Mouse (Mus musculus): ENCODE measurements around the gene Aldh16a1. TPM values are rescaled to one million over a fixed set of nuclear protein-coding genes. Genes with fewer than 3 reads are reported as not detected.
"Not testable (repeated sequence)": the region's sequence is repeated elsewhere in the genome, so short reads cannot be mapped to it uniquely, and the experiment has no call there.

Gene Aldh16a1
- total and polyA plus RNA-seq, 2 experiments from 2014 or later = 12.9 to 22.0 TPM

- 82% methylated on average over 7 of the region's 7 CpGs for WGBS
- peak within 1 kb of the TSS; percentile 22; the same call in 1 of the 2 replicates for H3K4me2 ChIP-seq (ENCODE audit: low read depth, low read length, poor library complexity, severe bottlenecking)
- H3K9ac ChIP-seq (replicated peaks; ENCODE audit: low read length, poor library complexity, severe bottlenecking) = no peak within 1 kb of the TSS
- no peak within 1 kb of the TSS; the same call in 1 of the 2 replicates for H3K4me3 ChIP-seq (ENCODE audit: low read depth, low read length)
- H3K9me3 ChIP-seq (ENCODE audit: low read length) = no peaks in the 10 kb centered on the region
- no peaks in the 10 kb centered on the region for H3K4me1 ChIP-seq (ENCODE audit: insufficient read depth, low read length)
- no peaks in the 10 kb centered on the region for H3K27me3 ChIP-seq (ENCODE audit: insufficient read depth, low read length)
- ATAC-seq (ENCODE audit: low FRiP score) (0 out of 2 replicates have a peak, but pooled peaks have one; percentile 34), DNase-seq (ENCODE audit: low spot score) (peak; percentile 76)
- 0 out of 2 replicates have a peak within 1 kb of the TSS, but pooled peaks have one; percentile 38 for H3K27ac ChIP-seq (ENCODE audit: low read depth, low read length)
- H3K36me3 ChIP-seq (ENCODE audit: insufficient read depth, low read length) = no peaks in the 10 kb centered on the region
- TF ChIP-seq CTCF (IDR thresholded peaks at IDR 0.05) = no peak
Measured at GRCm38 (mm10) chr7:45103652-45104180, 50.7 kb downstream of the Aldh16a1 start, which contains the start of gene Fcgrt. Gene Fcgrt (minus strand): TSS chr7:45103851.

DNA sequence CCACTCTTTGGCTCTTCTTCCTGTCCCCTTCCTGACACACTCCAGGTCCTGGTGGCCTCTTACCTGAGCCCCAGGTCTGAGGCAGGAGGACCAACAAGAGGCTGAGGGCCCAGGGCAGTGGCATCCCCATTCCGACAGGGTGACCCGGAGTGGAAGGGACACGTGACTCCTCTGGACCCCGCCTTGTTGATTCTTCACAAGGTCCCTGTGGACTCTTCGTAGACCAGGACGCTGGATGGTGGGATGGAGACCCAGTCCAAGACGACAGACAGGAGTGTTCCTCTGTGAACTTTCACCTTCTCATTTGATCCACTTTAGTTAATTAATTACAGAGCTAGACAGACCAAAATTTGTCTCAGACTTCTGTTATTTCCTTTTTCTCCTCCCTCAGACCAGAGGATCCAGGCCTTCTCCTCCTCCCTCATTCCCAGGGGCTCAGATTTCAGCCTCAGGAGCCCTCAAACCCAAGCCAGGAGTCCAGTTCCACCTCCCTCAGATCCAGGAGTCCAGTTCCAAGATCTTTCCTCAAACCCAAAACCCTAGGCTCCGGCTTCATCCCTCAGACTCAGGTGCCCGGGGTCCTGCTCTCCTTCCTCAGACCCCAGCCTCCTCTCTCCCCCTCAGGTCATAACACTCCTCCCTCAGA lies 51.3 kb downstream of the Aldh16a1 start:
- WGBS = 87% methylated on average over 9 of the region's 9 CpGs

GRCm38 (mm10) chr7:45102441-45102840 lies 51.9 kb downstream of the Aldh16a1 start:
- Histone ChIP-seq H3K27ac (ENCODE audit: low read depth, low read length) (no peak overlapping the region), H3K4me3 (ENCODE audit: low read depth, low read length) (no peak overlapping the region), H3K4me1 (ENCODE audit: insufficient read depth, low read length) (no peaks in the 10 kb centered on the region), H3K4me2 (ENCODE audit: low read depth, low read length, poor library complexity, severe bottlenecking) (peak overlapping the region; percentile 22; the same call in 1 of the 2 replicates), H3K9ac (replicated peaks; ENCODE audit: low read length, poor library complexity, severe bottlenecking) (no peak overlapping the region), H3K9me3 (ENCODE audit: low read length) (no peaks in the 10 kb centered on the region), H3K36me3 (ENCODE audit: insufficient read depth, low read length) (no peaks in the 10 kb centered on the region), H3K27me3 (ENCODE audit: insufficient read depth, low read length) (no peaks in the 10 kb centered on the region)
- TF ChIP-seq CTCF (IDR thresholded peaks at IDR 0.05) = no peak
- DNase-seq (ENCODE audit: low spot score) = no peak
- ATAC-seq (ENCODE audit: low FRiP score) = no peak
- 81% methylated on average over 11 of the region's 11 CpGs for WGBS

More for the DNA sequence above, 51.3 kb downstream of the Aldh16a1 start:
- Histone ChIP-seq H3K4me1 (ENCODE audit: insufficient read depth, low read length) (no peaks in the 10 kb centered on the region), H3K4me2 (ENCODE audit: low read depth, low read length, poor library complexity, severe bottlenecking) (peak overlapping the region; percentile 22; the same call in 1 of the 2 replicates), H3K36me3 (ENCODE audit: insufficient read depth, low read length) (no peaks in the 10 kb centered on the region), H3K27me3 (ENCODE audit: insufficient read depth, low read length) (no peaks in the 10 kb centered on the region), H3K9ac (replicated peaks; ENCODE audit: low read length, poor library complexity, severe bottlenecking) (no peak overlapping the region), H3K4me3 (ENCODE audit: low read depth, low read length) (no peak overlapping the region; the same call in 1 of the 2 replicates), H3K9me3 (ENCODE audit: low read length) (no peaks in the 10 kb centered on the region), H3K27ac (ENCODE audit: low read depth, low read length) (0 out of 2 replicates have a peak overlapping the region, but pooled peaks have one; percentile 38)
- TF ChIP-seq CTCF (IDR thresholded peaks at IDR 0.05) = no peak
- DNase-seq (ENCODE audit: low spot score) (no peak), ATAC-seq (ENCODE audit: low FRiP score) (no peak)

DNA sequence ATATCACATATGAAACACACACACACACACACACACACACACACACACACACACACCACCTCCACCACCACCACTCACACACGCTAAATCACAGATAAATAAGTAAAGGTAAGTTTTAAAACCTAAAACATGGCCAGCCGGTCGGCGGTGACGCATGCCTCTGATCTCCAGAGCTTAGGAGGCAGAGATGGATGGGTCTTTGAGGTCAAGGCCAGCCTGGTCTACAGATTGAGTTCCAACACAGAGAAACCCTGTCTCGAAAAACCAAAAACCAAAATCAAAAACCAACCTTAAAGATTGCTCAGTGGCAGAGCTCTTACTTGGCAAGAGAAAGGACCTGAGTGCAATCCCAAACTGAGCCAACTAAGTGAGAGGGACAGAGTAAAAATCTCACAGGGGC lies 54.3 kb downstream of the Aldh16a1 start:
- Histone ChIP-seq H3K4me2 (ENCODE audit: low read depth, low read length, poor library complexity, severe bottlenecking) (no peak overlapping the region), H3K4me1 (ENCODE audit: insufficient read depth, low read length) (no peaks in the 10 kb centered on the region), H3K36me3 (ENCODE audit: insufficient read depth, low read length) (no peaks in the 10 kb centered on the region), H3K27ac (ENCODE audit: low read depth, low read length) (no peak overlapping the region), H3K27me3 (ENCODE audit: insufficient read depth, low read length) (no peaks in the 10 kb centered on the region), H3K9me3 (ENCODE audit: low read length) (no peaks in the 10 kb centered on the region), H3K4me3 (ENCODE audit: low read depth, low read length) (no peak overlapping the region), H3K9ac (replicated peaks; ENCODE audit: low read length, poor library complexity, severe bottlenecking) (no peak overlapping the region)
- 93% methylated on average over 6 of the region's 6 CpGs for WGBS
- no peak for TF ChIP-seq CTCF (IDR thresholded peaks at IDR 0.05)
- DNase-seq (ENCODE audit: low spot score) (no peak), ATAC-seq (ENCODE audit: low FRiP score) (no peak)

- H3K4me3 ChIP-seq (ENCODE audit: low read depth, low read length) = no peak overlapping the region
- no peaks in the 10 kb centered on the region for H3K36me3 ChIP-seq (ENCODE audit: insufficient read depth, low read length)
- no peak overlapping the region for H3K4me2 ChIP-seq (ENCODE audit: low read depth, low read length, poor library complexity, severe bottlenecking)
- WGBS = 90% methylated on average over 8 of the region's 8 CpGs
- no peaks in the 10 kb centered on the region for H3K4me1 ChIP-seq (ENCODE audit: insufficient read depth, low read length)
- no peak overlapping the region for H3K27ac ChIP-seq (ENCODE audit: low read depth, low read length)
- H3K9ac ChIP-seq (replicated peaks; ENCODE audit: low read length, poor library complexity, severe bottlenecking) = no peak overlapping the region
- no peak for ATAC-seq (ENCODE audit: low FRiP score)
- no peaks in the 10 kb centered on the region for H3K27me3 ChIP-seq (ENCODE audit: insufficient read depth, low read length)
- H3K9me3 ChIP-seq (ENCODE audit: low read length) = no peaks in the 10 kb centered on the region
- peak; percentile 45 for TF ChIP-seq CTCF (IDR thresholded peaks at IDR 0.05)
- no peak for DNase-seq (ENCODE audit: low spot score)
Measured at GRCm38 (mm10) chr7:45098541-45099240, 55.7 kb downstream of the Aldh16a1 start.

- Histone ChIP-seq H3K27ac (ENCODE audit: low read depth, low read length) (no peak overlapping the region), H3K9ac (replicated peaks; ENCODE audit: low read length, poor library complexity, severe bottlenecking) (no peak overlapping the region), H3K9me3 (ENCODE audit: low read length) (no peaks in the 10 kb centered on the region), H3K27me3 (ENCODE audit: insufficient read depth, low read length) (no peaks in the 10 kb centered on the region), H3K4me1 (ENCODE audit: insufficient read depth, low read length) (no peaks in the 10 kb centered on the region), H3K4me2 (ENCODE audit: low read depth, low read length, poor library complexity, severe bottlenecking) (no peak overlapping the region), H3K4me3 (ENCODE audit: low read depth, low read length) (no peak overlapping the region), H3K36me3 (ENCODE audit: insufficient read depth, low read length) (no peaks in the 10 kb centered on the region)
- DNase-seq (ENCODE audit: low spot score) (no peak), ATAC-seq (ENCODE audit: low FRiP score) (no peak)
- TF ChIP-seq CTCF (IDR thresholded peaks at IDR 0.05) = no peak
- 77% methylated on average over 6 of the region's 6 CpGs for WGBS
Measured at GRCm38 (mm10) chr7:45097479-45097878, 56.9 kb downstream of the Aldh16a1 start.

- H3K27me3 ChIP-seq (ENCODE audit: insufficient read depth, low read length); ATAC-seq (ENCODE audit: low FRiP score); H3K4me1 ChIP-seq (ENCODE audit: insufficient read depth, low read length); H3K4me2 ChIP-seq (ENCODE audit: low read depth, low read length, poor library complexity, severe bottlenecking); DNase-seq (ENCODE audit: low spot score); H3K9me3 ChIP-seq (ENCODE audit: low read length); H3K4me3 ChIP-seq (ENCODE audit: low read depth, low read length); H3K36me3 ChIP-seq (ENCODE audit: insufficient read depth, low read length); H3K9ac ChIP-seq (replicated peaks; ENCODE audit: low read length, poor library complexity, severe bottlenecking); H3K27ac ChIP-seq (ENCODE audit: low read depth, low read length): not testable (repeated sequence)
- 89% methylated on average over 14 of the region's 14 CpGs for WGBS
Measured at GRCm38 (mm10) chr7:45095965-45096364, 58.4 kb downstream of the Aldh16a1 start.
